Mouse (Mus musculus): ENCODE results near the gene Ppig. TPM values are rescaled to one million over a fixed set of nuclear protein-coding genes. Genes with fewer than 3 reads are reported as not detected.
A peak's percentile ranks its signal among the peaks of the same experiment; 100 is the strongest.

Ppig gene
- polyA plus RNA-seq, 1 experiment from 2014 or later: 120 TPM

DNA sequence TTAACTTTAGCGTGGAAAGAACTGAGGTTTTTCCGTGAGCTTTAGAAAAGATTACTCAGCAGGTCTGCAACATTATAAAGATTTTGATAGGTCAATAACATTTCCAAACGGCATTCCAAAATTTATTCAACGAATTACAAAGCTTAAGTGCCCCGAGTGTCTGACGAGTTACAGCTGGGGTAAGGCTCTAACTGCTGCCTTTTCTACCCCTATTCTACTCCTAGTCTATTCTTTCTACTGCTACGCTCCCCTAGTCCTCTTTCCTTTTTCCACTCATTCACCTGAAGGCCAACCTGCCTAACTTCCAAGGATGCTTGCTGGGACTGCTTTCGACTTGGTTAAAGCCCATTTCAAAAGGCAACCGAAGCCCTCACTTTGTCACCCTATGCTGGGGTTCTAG, 66.6 kb downstream of the Ppig start:
- Histone ChIP-seq H3K4me2 (peak overlapping the region; percentile 89), H3K27me3 (ENCODE audit: insufficient read depth, low read length) (no peaks in the 10 kb centered on the region), H3K4me1 (ENCODE audit: insufficient read depth) (no peaks in the 10 kb centered on the region), H3K27ac (ENCODE audit: low read depth) (peak overlapping the region; percentile 75; the same call in 1 of the 2 replicates), H3K9ac (peak overlapping the region; percentile 67), H3K36me3 (ENCODE audit: insufficient read depth) (peaks cover 15% of the 10 kb centered on the region), H3K9me3 (ENCODE audit: low read depth, low read length) (no peaks in the 10 kb centered on the region), H3K4me3 (ENCODE audit: low read depth, low read length) (peak overlapping the region; percentile 67)
- ATAC-seq (ENCODE audit: insufficient read depth): peak; percentile 40
- WGBS: 17% methylated on average over 9 of the region's 9 CpGs
- TF ChIP-seq CTCF (IDR thresholded peaks at IDR 0.05; ENCODE audit: low read depth): no peak
- peak; percentile 23 for DNase-seq

DNA sequence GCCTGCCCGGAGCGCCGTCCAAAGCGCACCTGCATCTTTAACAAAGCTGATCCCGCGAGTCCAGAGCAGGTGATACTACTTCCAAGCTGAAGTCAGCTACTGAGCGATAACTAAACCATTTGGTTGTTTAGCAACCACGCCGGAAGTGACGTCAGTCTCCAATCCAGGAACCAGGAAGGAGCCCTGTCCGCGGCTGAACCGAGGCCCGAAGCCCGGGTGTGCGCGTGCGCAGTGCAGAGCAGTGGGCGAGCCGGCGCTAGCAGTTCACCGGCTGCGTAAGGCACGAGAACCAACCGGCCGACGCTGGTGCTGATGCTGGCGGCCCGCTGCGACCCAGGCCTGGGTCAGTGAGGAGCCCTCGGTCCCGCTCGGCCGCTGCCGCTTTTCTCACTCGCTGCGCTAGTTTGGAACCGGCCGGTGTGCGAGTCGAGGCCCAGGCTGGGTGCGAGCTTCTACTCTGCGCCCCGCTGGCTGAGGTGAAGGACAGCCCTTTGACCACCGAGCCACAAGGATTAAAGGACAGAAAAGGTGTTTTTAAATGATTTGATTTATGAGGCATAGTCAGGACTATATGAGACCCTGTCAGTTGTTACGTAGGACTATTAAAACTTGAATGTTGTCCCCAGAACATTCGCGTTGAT, 67.2 kb downstream of the Ppig start, which contains the start of the genes Ccdc173 and Phospho2:
TSS of gene Ccdc173 (minus strand) at position 147 of the 641 bp plus-strand sequence.
TSS of gene Phospho2 (plus strand) at position 195 of the 641 bp plus-strand sequence.
- no peaks in the 10 kb centered on the region for H3K9me3 ChIP-seq (ENCODE audit: low read depth, low read length)
- no peaks in the 10 kb centered on the region for H3K4me1 ChIP-seq (ENCODE audit: insufficient read depth)
- 1% methylated on average over 48 of the region's 48 CpGs for WGBS
- peak within 1 kb of the TSS; percentile 80 for H3K27ac ChIP-seq (ENCODE audit: low read depth)
- no peak for TF ChIP-seq CTCF (IDR thresholded peaks at IDR 0.05; ENCODE audit: low read depth)
- H3K9ac ChIP-seq: peak within 1 kb of the TSS; percentile 67
- peak within 1 kb of the TSS; percentile 89 for H3K4me2 ChIP-seq
- peak; percentile 96 for ATAC-seq (ENCODE audit: insufficient read depth)
- H3K4me3 ChIP-seq (ENCODE audit: low read depth, low read length): peak within 1 kb of the TSS; percentile 67
- peak; percentile 99 for DNase-seq
- peaks cover 18% of the 10 kb centered on the region for H3K36me3 ChIP-seq (ENCODE audit: insufficient read depth)
- no peaks in the 10 kb centered on the region for H3K27me3 ChIP-seq (ENCODE audit: insufficient read depth, low read length)

DNA sequence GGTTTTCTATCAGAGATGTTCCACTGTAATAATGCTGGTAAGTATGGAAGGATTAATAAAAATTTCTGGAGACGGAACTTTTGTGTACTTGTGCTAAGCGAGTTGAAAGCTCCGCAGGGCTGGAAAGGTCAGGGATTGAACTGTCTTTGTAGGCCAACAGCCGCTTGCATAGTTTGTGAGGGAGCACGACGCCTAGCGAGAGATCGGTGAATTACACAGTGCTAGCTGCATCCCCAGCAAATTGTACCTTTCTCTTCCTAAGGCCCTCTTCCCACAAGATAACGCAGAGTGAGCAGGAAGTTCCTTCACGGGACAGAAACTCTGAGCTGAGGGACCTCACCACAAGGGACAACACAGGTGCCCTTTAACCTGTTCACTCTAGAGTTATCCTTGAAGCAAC, 67.9 kb downstream of the Ppig start:
- Histone ChIP-seq H3K27me3 (ENCODE audit: insufficient read depth, low read length) (no peaks in the 10 kb centered on the region), H3K27ac (ENCODE audit: low read depth) (peak overlapping the region; percentile 80; the same call in 1 of the 2 replicates), H3K4me2 (peak overlapping the region; percentile 89), H3K9ac (peak overlapping the region; percentile 67), H3K36me3 (ENCODE audit: insufficient read depth) (peaks cover 25% of the 10 kb centered on the region), H3K4me3 (ENCODE audit: low read depth, low read length) (peak overlapping the region; percentile 67), H3K9me3 (ENCODE audit: low read depth, low read length) (no peaks in the 10 kb centered on the region), H3K4me1 (ENCODE audit: insufficient read depth) (no peaks in the 10 kb centered on the region)
- DNase-seq (peak; percentile 94), ATAC-seq (ENCODE audit: insufficient read depth) (peak; percentile 56)
- TF ChIP-seq CTCF (IDR thresholded peaks at IDR 0.05; ENCODE audit: low read depth): peak; percentile 89
- 2% methylated on average over 10 of the region's 10 CpGs for WGBS

DNA sequence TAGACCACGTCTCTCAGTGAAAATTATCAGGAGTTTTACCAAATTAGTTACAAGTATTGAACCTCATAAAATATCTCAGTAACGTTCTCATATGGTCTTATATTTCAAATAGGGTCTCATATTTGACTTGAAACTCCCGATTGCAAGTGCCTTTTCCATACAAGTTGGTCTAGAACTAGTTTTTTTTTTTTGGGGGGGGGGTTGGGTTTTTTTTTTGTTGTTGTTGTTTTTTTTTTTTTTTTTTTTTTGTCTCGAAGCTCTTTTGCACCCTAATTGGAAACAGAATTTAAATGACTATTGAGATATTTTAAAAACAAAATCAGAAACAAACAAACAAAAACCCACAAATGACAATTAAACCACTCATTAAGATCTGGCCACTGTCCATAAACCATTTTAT, 68.4 kb downstream of the Ppig start:
- peaks cover 29% of the 10 kb centered on the region for H3K36me3 ChIP-seq (ENCODE audit: insufficient read depth)
- no peaks in the 10 kb centered on the region for H3K27me3 ChIP-seq (ENCODE audit: insufficient read depth, low read length)
- H3K4me1 ChIP-seq (ENCODE audit: insufficient read depth): no peaks in the 10 kb centered on the region
- no peak overlapping the region for H3K27ac ChIP-seq (ENCODE audit: low read depth)
- peak overlapping the region; percentile 89 for H3K4me2 ChIP-seq
- no peaks in the 10 kb centered on the region for H3K9me3 ChIP-seq (ENCODE audit: low read depth, low read length)
- H3K4me3 ChIP-seq (ENCODE audit: low read depth, low read length): peak overlapping the region; percentile 67
- H3K9ac ChIP-seq: no peak overlapping the region
- ATAC-seq (ENCODE audit: insufficient read depth) (no peak), DNase-seq (no peak)
- no peak for TF ChIP-seq CTCF (IDR thresholded peaks at IDR 0.05; ENCODE audit: low read depth)
- 68% methylated on average over 4 of the region's 4 CpGs for WGBS

DNA sequence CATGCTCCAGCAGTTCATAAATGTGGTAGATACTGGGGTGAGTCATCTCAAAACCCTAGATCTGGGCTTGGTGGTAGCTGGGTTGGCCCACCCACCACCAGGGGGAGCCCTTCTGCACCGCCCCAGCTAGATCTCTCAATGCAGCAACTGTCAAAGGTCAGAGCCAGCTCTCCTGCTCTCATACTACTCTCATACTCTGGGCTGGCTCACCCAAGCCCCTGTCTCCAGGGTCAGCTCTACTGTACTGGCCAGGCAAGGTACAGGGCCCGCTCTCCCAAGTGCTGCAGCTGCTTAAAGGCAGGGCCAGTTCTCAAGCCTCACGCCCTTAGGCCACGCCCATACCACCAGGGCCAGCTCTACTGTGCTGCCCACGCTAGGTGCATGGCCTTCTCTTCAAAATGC, 80.6 kb downstream of the Ppig start:
- H3K9ac ChIP-seq: no peak overlapping the region
- H3K9me3 ChIP-seq (ENCODE audit: low read depth, low read length): no peaks in the 10 kb centered on the region
- ATAC-seq (ENCODE audit: insufficient read depth) (peak; percentile 75; the same call in 1 of the 2 replicates), DNase-seq (peak; percentile 69)
- peak; percentile 74 for TF ChIP-seq CTCF (IDR thresholded peaks at IDR 0.05; ENCODE audit: low read depth)
- H3K4me2 ChIP-seq: no peak overlapping the region
- H3K27ac ChIP-seq (ENCODE audit: low read depth): no peak overlapping the region
- 58% methylated on average over 5 of the region's 5 CpGs for WGBS
- H3K4me1 ChIP-seq (ENCODE audit: insufficient read depth): no peaks in the 10 kb centered on the region
- H3K4me3 ChIP-seq (ENCODE audit: low read depth, low read length): no peak overlapping the region
- no peaks in the 10 kb centered on the region for H3K36me3 ChIP-seq (ENCODE audit: insufficient read depth)
- H3K27me3 ChIP-seq (ENCODE audit: insufficient read depth, low read length): no peaks in the 10 kb centered on the region

Other genes with a start within 250 kb of the Ppig start
- gene Lrp2, start 136.5 kb upstream of the Ppig start, polyA plus RNA-seq (2014; fragmentation: Nextera tagmentation; extraction: Ambion mirVana): 1.1 and 1.5 TPM in 2 replicates
- 14.2 and 15.6 TPM in 2 replicates for gene Bbs5, start 75.4 kb upstream of the Ppig start, polyA plus RNA-seq (2014; fragmentation: Nextera tagmentation; extraction: Ambion mirVana)
- gene Klhl41, start 52.4 kb upstream of the Ppig start, polyA plus RNA-seq (2014; fragmentation: Nextera tagmentation; extraction: Ambion mirVana): 0.13 and 0.76 TPM in 2 replicates
- gene Fastkd1, start 9.0 kb upstream of the Ppig start, polyA plus RNA-seq (2014; fragmentation: Nextera tagmentation; extraction: Ambion mirVana): 14.6 and 15.3 TPM in 2 replicates
- 2.0 and 2.5 TPM in 2 replicates for gene Ccdc173, start 67.0 kb downstream of the Ppig start, polyA plus RNA-seq (2014; fragmentation: Nextera tagmentation; extraction: Ambion mirVana)
- gene Phospho2, start 67.1 kb downstream of the Ppig start, polyA plus RNA-seq (2014; fragmentation: Nextera tagmentation; extraction: Ambion mirVana): 24.3 and 24.4 TPM in 2 replicates
- gene Klhl23, start 99.4 kb downstream of the Ppig start, polyA plus RNA-seq (2014; fragmentation: Nextera tagmentation; extraction: Ambion mirVana): 36.1 and 39.6 TPM in 2 replicates
- 328 and 346 TPM in 2 replicates for gene Ssb, start 139.0 kb downstream of the Ppig start, polyA plus RNA-seq (2014; fragmentation: Nextera tagmentation; extraction: Ambion mirVana)
- gene Mettl5, start 163.1 kb downstream of the Ppig start, polyA plus RNA-seq (2014; fragmentation: Nextera tagmentation; extraction: Ambion mirVana): 41.5 and 45.1 TPM in 2 replicates
- gene Ubr3, start 174.7 kb downstream of the Ppig start, polyA plus RNA-seq (2014; fragmentation: Nextera tagmentation; extraction: Ambion mirVana): 19.5 and 20.1 TPM in 2 replicates

Measured in lung, embryonic 14.5 days (tissue).